8 mouse cellular contexts compared by ENCODE assay signal in genomic region chr11:82907651-82908607, GRCm38 (mm10). TPM values are rescaled to one million over a fixed set of nuclear protein-coding genes. Genes with fewer than 3 reads are reported as not detected.
DNase-seq lines count a peak whose midpoint lies in the region; ATAC-seq and TF ChIP-seq lines count a peak whose summit lies in the region.

TSS of gene Nle1 (minus strand) at chr11:82908411.

- dilution Hi-C loops in CH12.LX (cut with MboI; ENCODE audit: extremely low pct_ligation_motif_present, extremely low pct_unique_long_range_greater_than_20kb, low sequenced_read_pairs) = no loop called here

- H3K9me3 ChIP-seq in CH12.LX (replicated peaks; ENCODE audit: low read length) = no peaks in the 10 kb centered on the region
- no peaks in the 10 kb centered on the region for H3K9me3 ChIP-seq in forebrain, embryonic 12.5 days
- no peaks in the 10 kb centered on the region for H3K9me3 ChIP-seq in heart, postnatal 0 days (replicated peaks; ENCODE audit: control insufficient read depth, low read length)
- no peaks in the 10 kb centered on the region for H3K9me3 ChIP-seq in liver, embryonic 16.5 days (replicated peaks; ENCODE audit: control insufficient read depth, low read length)
- H3K9me3 ChIP-seq in neural tube, embryonic 13.5 days = no peaks in the 10 kb centered on the region

- TF ChIP-seq RAD21 in CH12.LX (IDR thresholded peaks at IDR 0.05; ENCODE audit: low read depth, low read length) = no peak

- peak; percentile 25 to 94; a peak in 2 of 4 replicates for TF ChIP-seq CTCF in CH12.LX (conservative IDR thresholded peaks at IDR 0.05 in 1 of 2, IDR thresholded peaks at IDR 0.05 in 1 of 2; ENCODE audit: low read depth in 2 of 2, low read length in 2 of 2)
- peak; percentile 96 for TF ChIP-seq CTCF in heart, postnatal 0 days (IDR thresholded peaks at IDR 0.05; ENCODE audit: low read depth)
- TF ChIP-seq CTCF in testis, adult 2 months (IDR thresholded peaks at IDR 0.05; ENCODE audit: control insufficient read depth, insufficient read depth, insufficient replicate concordance, low read depth, low read length) = peak; percentile 93

- no peak within 1 kb of the TSS for H3K27ac ChIP-seq in CH12.LX (ENCODE audit: insufficient read depth, low read depth)
- H3K27ac ChIP-seq in forebrain, embryonic 12.5 days = no peak within 1 kb of the TSS
- peak within 1 kb of the TSS; percentile 15; the same call in 1 of the 2 replicates for H3K27ac ChIP-seq in heart, postnatal 0 days (ENCODE audit: low read depth)
- no peak within 1 kb of the TSS for H3K27ac ChIP-seq in liver, embryonic 16.5 days (ENCODE audit: low read length)
- H3K27ac ChIP-seq in neural tube, embryonic 13.5 days (replicated peaks) = no peak within 1 kb of the TSS; the same call in 1 of the 2 replicates
- H3K27ac ChIP-seq in testis, adult 2 months (ENCODE audit: control insufficient read depth, insufficient read depth, low read depth, low read length) = 0 out of 2 replicates have a peak within 1 kb of the TSS, but pooled peaks have one; percentile 18

- H3K4me2 ChIP-seq in CH12.LX (ENCODE audit: insufficient read depth, low read depth, poor library complexity, severe bottlenecking) = peak within 1 kb of the TSS; percentile 85
- H3K4me2 ChIP-seq in forebrain, embryonic 12.5 days = peak within 1 kb of the TSS; percentile 76
- peak within 1 kb of the TSS; percentile 99 for H3K4me2 ChIP-seq in heart, postnatal 0 days (ENCODE audit: low read depth, low read length)
- peak within 1 kb of the TSS; percentile 88 for H3K4me2 ChIP-seq in liver, embryonic 16.5 days (ENCODE audit: low read depth, low read length)
- peak within 1 kb of the TSS; percentile 84 for H3K4me2 ChIP-seq in neural tube, embryonic 13.5 days

- WGBS in forebrain, embryonic 12.5 days = 2% methylated on average over 73 of the region's 73 CpGs
- 1% methylated on average over 72 of the region's 73 CpGs for WGBS in heart, postnatal 0 days
- 1% methylated on average over 73 of the region's 73 CpGs for WGBS in liver, embryonic 16.5 days (ENCODE audit: insufficient replicate concordance)
- WGBS in neural tube, embryonic 13.5 days = 2% methylated on average over 72 of the region's 73 CpGs

- in situ Hi-C loops in CH12.LX (cut with MboI; ENCODE audit: low pct_ligation_motif_present, low pct_unique_long_range_greater_than_20kb, low sequenced_read_pairs) = loop anchor here (25.0 kb wide), 2 partner anchors 279 to 504 kb away; partner anchors contain the start of genes Rasl10b, Slfn3 and Slfn4

- H3K4me1 ChIP-seq in CH12.LX (ENCODE audit: control insufficient read depth in 1 of 2, insufficient read depth in 2 of 2) = peaks cover 3 to 29% of the 10 kb centered on the region in 2 experiments; a peak in 2 of 4 replicates
- H3K4me1 ChIP-seq in forebrain, embryonic 12.5 days = peaks cover 11% of the 10 kb centered on the region
- H3K4me1 ChIP-seq in heart, postnatal 0 days (ENCODE audit: control insufficient read depth, insufficient read depth) = peaks cover 18% of the 10 kb centered on the region
- peaks cover 11% of the 10 kb centered on the region for H3K4me1 ChIP-seq in liver, embryonic 16.5 days (ENCODE audit: control insufficient read depth, low read depth, low read length)
- H3K4me1 ChIP-seq in neural tube, embryonic 13.5 days (replicated peaks) = peaks cover 12% of the 10 kb centered on the region
- H3K4me1 ChIP-seq in testis, adult 2 months (ENCODE audit: control insufficient read depth, insufficient read depth, low read length) = peaks cover 9% of the 10 kb centered on the region

- H3K79me2 ChIP-seq in CH12.LX (replicated peaks; ENCODE audit: control insufficient read depth, extremely low read depth, insufficient read depth, poor library complexity, severe bottlenecking) = peaks cover 16% of the 10 kb centered on the region

- peaks cover 18% of the 10 kb centered on the region for H3K27me3 ChIP-seq in CH12.LX (replicated peaks)
- 0 out of 2 replicates have a peak, but pooled peaks cover 3% of the 10 kb centered on the region for H3K27me3 ChIP-seq in forebrain, embryonic 12.5 days
- no peaks in the 10 kb centered on the region for H3K27me3 ChIP-seq in heart, postnatal 0 days (ENCODE audit: control insufficient read depth, insufficient read depth, low read length)
- no peaks in the 10 kb centered on the region for H3K27me3 ChIP-seq in liver, embryonic 16.5 days (ENCODE audit: control insufficient read depth, insufficient read depth, low read depth, low read length)
- H3K27me3 ChIP-seq in neural tube, embryonic 13.5 days = peaks cover 9% of the 10 kb centered on the region
- no peaks in the 10 kb centered on the region for H3K27me3 ChIP-seq in testis, adult 2 months (ENCODE audit: control insufficient read depth, insufficient read depth, low read length)

- peaks cover 37 to 44% of the 10 kb centered on the region in 2 experiments for H3K36me3 ChIP-seq in CH12.LX (replicated peaks in 1 of 2; ENCODE audit: control insufficient read depth in 1 of 2, insufficient read depth in 1 of 2, low read length in 1 of 2)
- peaks cover 35% of the 10 kb centered on the region for H3K36me3 ChIP-seq in forebrain, embryonic 12.5 days (replicated peaks)
- peaks cover 34% of the 10 kb centered on the region for H3K36me3 ChIP-seq in heart, postnatal 0 days (replicated peaks; ENCODE audit: control insufficient read depth, insufficient read depth, low read length)
- H3K36me3 ChIP-seq in liver, embryonic 16.5 days (ENCODE audit: control insufficient read depth, insufficient read depth) = peaks cover 3% of the 10 kb centered on the region; the same call in 1 of the 2 replicates
- H3K36me3 ChIP-seq in neural tube, embryonic 13.5 days = peaks cover 35% of the 10 kb centered on the region
- H3K36me3 ChIP-seq in testis, adult 2 months (ENCODE audit: control insufficient read depth, insufficient read depth, low read length) = no peaks in the 10 kb centered on the region; the same call in 1 of the 2 replicates

- TF ChIP-seq POLR2A in CH12.LX (IDR thresholded peaks at IDR 0.05; ENCODE audit: low read depth, low read length) = peak; percentile 92
- peak; percentile 73 for TF ChIP-seq POLR2A in testis, adult 2 months (IDR thresholded peaks at IDR 0.05; ENCODE audit: control insufficient read depth, low read depth, low read length)

- H3K4me3 ChIP-seq in CH12.LX (replicated peaks in 1 of 3; ENCODE audit: low read depth in 2 of 3, low read length in 2 of 3, poor library complexity in 1 of 3) = peak within 1 kb of the TSS; percentile 81 to 90 (median 84)
- H3K4me3 ChIP-seq in forebrain, embryonic 12.5 days (replicated peaks) = peak within 1 kb of the TSS; percentile 64
- peak within 1 kb of the TSS; percentile 93 for H3K4me3 ChIP-seq in heart, postnatal 0 days (ENCODE audit: low read depth, low read length)
- H3K4me3 ChIP-seq in liver, embryonic 16.5 days (ENCODE audit: low read depth, low read length) = peak within 1 kb of the TSS; percentile 74
- H3K4me3 ChIP-seq in neural tube, embryonic 13.5 days = peak within 1 kb of the TSS; percentile 88
- peak within 1 kb of the TSS; percentile 86 for H3K4me3 ChIP-seq in testis, adult 2 months (ENCODE audit: control insufficient read depth, low read depth, low read length)

- peak; percentile 95 for DNase-seq in CH12.LX (ENCODE audit: extremely low read depth)
- DNase-seq in c-Kit-positive CD71-positive TER-119-negative erythroid progenitor cells, embryonic 14.5 days (ENCODE audit: low read depth) = peak; percentile 88
- DNase-seq in heart, postnatal 0 days (ENCODE audit: low spot score) = peak; percentile 85
- DNase-seq in kidney, postnatal 4 days = peak; percentile 96 to 97

- no peak for TF ChIP-seq EP300 in CH12.LX (IDR thresholded peaks at IDR 0.05; ENCODE audit: low read length)
- TF ChIP-seq EP300 in heart, postnatal 0 days (IDR thresholded peaks at IDR 0.05; ENCODE audit: low read depth) = no peak

- H3K9ac ChIP-seq in CH12.LX (ENCODE audit: insufficient read depth, low read depth) = peak within 1 kb of the TSS; percentile 69
- peak within 1 kb of the TSS; percentile 75 for H3K9ac ChIP-seq in forebrain, embryonic 12.5 days
- peak within 1 kb of the TSS; percentile 67 for H3K9ac ChIP-seq in heart, postnatal 0 days (replicated peaks; ENCODE audit: low read depth, low read length)
- peak within 1 kb of the TSS; percentile 72 for H3K9ac ChIP-seq in liver, embryonic 16.5 days (ENCODE audit: low read depth, low read length)
- peak within 1 kb of the TSS; percentile 89 for H3K9ac ChIP-seq in neural tube, embryonic 13.5 days

- ATAC-seq in forebrain, embryonic 12.5 days (ENCODE audit: low FRiP score) = peak; percentile 84
- ATAC-seq in heart, postnatal 0 days (ENCODE audit: insufficient read depth, low read depth) = peak; percentile 21
- ATAC-seq in liver, embryonic 16.5 days (ENCODE audit: low read depth) = peak; percentile 71
- ATAC-seq in neural tube, embryonic 13.5 days (ENCODE audit: low read depth) = peak; percentile 89

TF ChIP-seq in CH12.LX, 34 proteins besides CTCF, POLR2A, EP300 and RAD21 (continues in another document):
- TF ChIP-seq KAT2A (IDR thresholded peaks at IDR 0.05; ENCODE audit: insufficient replicate concordance, low read length) = 0 out of 2 replicates have a peak, but pooled peaks have one; percentile 53
- 0 out of 2 replicates have a peak, but pooled peaks have one; percentile 14 for TF ChIP-seq ETS1 (conservative IDR thresholded peaks at IDR 0.05; ENCODE audit: low read depth, low read length)
- peak; percentile 72 for TF ChIP-seq IRF4 (IDR thresholded peaks at IDR 0.05; ENCODE audit: low read depth, low read length)
- TF ChIP-seq ZNF384 (IDR thresholded peaks at IDR 0.05; ENCODE audit: low read depth, low read length) = no peak
- no peak; the same call in 1 of the 2 replicates for TF ChIP-seq ZMIZ1 (IDR thresholded peaks at IDR 0.05; ENCODE audit: low read depth, low read length)
- TF ChIP-seq NRF1 (IDR thresholded peaks at IDR 0.05; ENCODE audit: low read depth, low read length) = peak; percentile 57
- TF ChIP-seq MAX (IDR thresholded peaks at IDR 0.05; ENCODE audit: low read length) = peak; percentile 98
- TF ChIP-seq MYC (IDR thresholded peaks at IDR 0.05; ENCODE audit: low read depth, low read length) = peak; percentile 98
- no peak for TF ChIP-seq JUN (IDR thresholded peaks at IDR 0.05; ENCODE audit: insufficient read depth, low read depth, low read length)
- peak; percentile 88 for TF ChIP-seq NELFE (IDR thresholded peaks at IDR 0.05; ENCODE audit: low read depth, low read length)
- no peak for TF ChIP-seq ZC3H11A (IDR thresholded peaks at IDR 0.05; ENCODE audit: low read depth, low read length)

RNA-seq across cellular contexts. Expression of gene Nle1, which starts in this region (rescaled TPM):
- total RNA-seq in CH12.LX (2012; rRNA removed) (69.1 and 80.0 TPM in 2 replicates), CH12.LX (2014; rRNA removed) (54.4 and 54.9 TPM in 2 replicates)
- polyA plus RNA-seq in CH12.LX (2012; ENCODE audit: insufficient read length, low read depth) = 107 and 135 TPM in 2 replicates
- 32.3 and 37.3 TPM in 2 replicates for polyA plus RNA-seq in forebrain, embryonic 12.5 days (2016; fragmentation: Nextera tagmentation; extraction: Ambion mirVana)
- 25.9 and 28.1 TPM in 2 replicates for total RNA-seq in heart, postnatal 0 days (2014; rRNA removed; ENCODE audit: low replicate concordance)
- 9.0 and 9.4 TPM in 2 replicates for polyA plus RNA-seq in heart, postnatal 0 days (2015; fragmentation: Nextera tagmentation; extraction: Ambion mirVana)
- 9.1 and 10.7 TPM in 2 replicates for polyA plus RNA-seq in liver, embryonic 16.5 days (2015; fragmentation: Nextera tagmentation; extraction: Ambion mirVana)
- 29.2 and 31.9 TPM in 2 replicates for polyA plus RNA-seq in neural tube, embryonic 13.5 days (2015; fragmentation: Nextera tagmentation; extraction: Ambion mirVana)
- 9.6 and 9.7 TPM in 2 replicates for polyA plus RNA-seq in testis, adult 2 months (2012; rRNA removed)

Comparison
In these comparisons a context has a peak if more than half of its experiments do, and no peak if none do; other contexts are left out.
1. H3K27ac ChIP-seq: peak in heart, postnatal 0 days (single experiment) and testis, adult 2 months (single experiment); none in CH12.LX (single experiment), forebrain, embryonic 12.5 days (single experiment), liver, embryonic 16.5 days (single experiment) and neural tube, embryonic 13.5 days (single experiment).
2. ATAC-seq: peak in every context shown above with its lines; median percentile 89 in neural tube, embryonic 13.5 days; 84 in forebrain, embryonic 12.5 days; 71 in liver, embryonic 16.5 days; 21 in heart, postnatal 0 days.
3. Peak in every context shown above with its lines, with median percentiles within 50 percentile points of each other: DNase-seq, H3K4me2 ChIP-seq, H3K4me3 ChIP-seq, H3K9ac ChIP-seq and CTCF ChIP-seq.